Mouse (Mus musculus) frontal cortex, postnatal 10 days (tissue): ENCODE data around the gene Gm42715.
"Not testable (repeated sequence)": the region's sequence is repeated elsewhere in the genome, so short reads cannot be mapped to it uniquely, and the experiment has no call there.

Experiments
- DNase-seq, 2 experiments: peaks; one replicate each; pipeline ENCODE4 v3.0.0; 2022; ENCODE audit warnings: low spot score in 2 of 2, mixed read lengths in 1 of 2

Gm42715 gene

DNA sequence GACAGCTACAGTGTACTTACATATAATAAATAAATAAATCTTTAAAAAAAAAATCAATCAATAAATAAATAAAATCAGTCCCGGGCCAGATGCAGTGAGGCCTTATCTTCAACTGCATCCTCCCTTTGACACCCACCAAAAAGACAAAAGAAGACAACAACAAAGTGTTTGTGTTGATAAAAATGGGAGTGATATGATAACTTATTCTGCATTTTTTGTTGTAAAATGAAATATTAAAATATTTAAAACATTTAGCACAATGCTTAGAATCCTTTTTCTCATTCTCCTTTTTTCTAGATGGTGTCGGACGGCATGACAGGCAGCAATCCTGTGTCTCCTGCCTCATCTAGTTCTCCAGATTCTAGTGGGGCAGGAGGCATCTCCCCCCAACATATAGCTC lies at the start of gene Gm42715:
Gene Gm42715, plus strand, starts transcription at position 301 of the 400 bp plus-strand sequence.
- DNase-seq = no peak

DNA sequence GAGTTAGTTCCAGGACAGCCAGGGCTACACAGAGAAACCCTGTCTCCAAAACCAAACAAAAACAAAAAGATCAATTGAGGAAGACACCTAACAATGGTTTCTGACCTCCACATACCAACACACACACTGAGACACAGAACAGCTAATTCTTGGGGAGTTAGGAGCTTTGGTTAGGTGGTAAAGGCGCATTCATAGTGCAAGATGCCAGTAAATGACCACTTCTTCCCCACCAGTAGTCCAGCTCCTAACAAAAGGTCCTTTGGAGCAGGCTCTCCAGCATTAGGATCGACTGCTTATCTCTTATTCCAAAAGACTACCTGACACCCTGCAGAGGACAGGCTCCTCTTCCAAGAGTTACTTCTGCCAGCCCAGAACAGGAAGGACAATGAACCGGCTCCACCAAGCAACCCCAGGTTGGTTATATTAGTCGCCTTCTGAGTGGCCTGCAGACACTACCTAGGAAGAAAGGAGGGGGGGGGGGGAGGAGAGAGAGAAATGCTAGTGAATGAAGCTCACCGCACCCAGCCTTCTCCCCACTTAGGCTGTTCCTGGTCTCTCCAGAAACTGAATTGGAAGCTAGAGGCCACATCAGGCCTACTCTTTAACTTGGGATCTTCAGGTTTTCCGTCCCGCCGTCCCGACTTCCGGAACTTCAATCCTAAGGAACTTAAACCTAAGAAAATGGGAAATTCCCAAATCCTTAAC lies 49.2 kb upstream of the Gm42715 start:
- DNase-seq = no peak

- DNase-seq = peak; percentile 91 to 95
Measured at GRCm38 (mm10) chr7:127470743-127471645, 48.4 kb upstream of the Gm42715 start.

DNA sequence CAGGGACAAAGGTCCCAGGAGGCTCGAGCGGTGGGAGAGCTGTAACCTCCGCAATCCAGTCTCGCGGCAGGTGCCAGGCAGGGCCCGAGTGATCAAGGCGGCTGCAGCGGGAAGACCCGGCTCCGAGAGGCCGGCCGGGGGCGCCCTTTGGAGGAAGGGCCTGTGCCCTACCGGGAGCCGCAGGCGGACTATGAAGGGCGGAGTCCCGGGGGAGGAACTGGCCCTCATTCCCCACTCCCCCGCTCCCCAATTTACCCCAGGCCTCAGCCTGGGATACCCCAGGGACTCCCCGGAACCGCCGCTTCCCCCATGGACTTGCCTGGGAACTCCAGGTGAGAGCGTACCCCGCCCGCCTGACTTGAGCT lies 47.8 kb upstream of the Gm42715 start:
- peak in 1 of 2 experiments; percentile 57 for DNase-seq

DNA sequence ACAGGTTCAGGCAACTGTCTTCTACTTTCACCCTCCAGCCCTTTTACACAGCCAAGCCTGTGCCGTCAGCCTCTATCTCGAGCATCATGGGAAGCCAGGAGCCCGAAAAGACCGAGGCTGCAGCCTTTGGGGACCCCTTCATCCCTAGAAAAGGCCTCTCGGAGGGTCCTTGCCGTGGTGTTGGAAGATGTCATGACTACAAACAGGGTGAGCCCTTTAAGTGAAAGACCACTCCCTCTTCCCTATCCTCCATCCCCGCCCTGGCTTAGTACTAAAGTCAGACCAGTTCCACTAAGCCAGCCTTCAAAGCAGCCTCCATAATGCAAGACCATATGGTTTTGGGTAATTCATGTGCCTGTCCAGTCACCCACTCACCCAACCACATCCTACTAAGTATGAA lies 47.3 kb upstream of the Gm42715 start:
- no peak for DNase-seq

DNA sequence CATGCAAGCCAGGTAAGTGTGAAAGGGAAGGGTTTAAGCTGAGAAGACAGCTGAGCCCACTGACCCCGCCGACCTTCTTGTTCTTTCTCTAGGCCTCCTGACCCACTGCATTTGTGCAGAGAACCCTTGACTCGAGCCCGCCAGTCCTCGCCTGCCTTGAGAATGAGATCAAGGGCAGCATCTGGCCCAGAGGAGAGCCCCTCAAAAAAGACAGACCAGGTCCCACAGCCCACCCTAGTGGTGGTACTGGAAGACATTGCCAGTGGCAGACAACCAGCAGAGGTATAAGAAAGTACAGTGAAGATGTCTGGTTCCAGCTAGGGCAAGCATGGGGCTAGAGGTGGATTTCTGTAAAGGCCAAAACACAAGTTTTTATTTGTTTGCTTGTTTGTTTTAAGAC lies 45.7 kb upstream of the Gm42715 start:
- no peak for DNase-seq

- no peak for DNase-seq
Measured at GRCm38 (mm10) chr7:127474378-127475070, 44.9 kb upstream of the Gm42715 start.

- no peak for DNase-seq
Measured at GRCm38 (mm10) chr7:127475186-127475740, 44.1 kb upstream of the Gm42715 start.

- no peak for DNase-seq
Measured at GRCm38 (mm10) chr7:127476336-127476735, 43.0 kb upstream of the Gm42715 start.

DNA sequence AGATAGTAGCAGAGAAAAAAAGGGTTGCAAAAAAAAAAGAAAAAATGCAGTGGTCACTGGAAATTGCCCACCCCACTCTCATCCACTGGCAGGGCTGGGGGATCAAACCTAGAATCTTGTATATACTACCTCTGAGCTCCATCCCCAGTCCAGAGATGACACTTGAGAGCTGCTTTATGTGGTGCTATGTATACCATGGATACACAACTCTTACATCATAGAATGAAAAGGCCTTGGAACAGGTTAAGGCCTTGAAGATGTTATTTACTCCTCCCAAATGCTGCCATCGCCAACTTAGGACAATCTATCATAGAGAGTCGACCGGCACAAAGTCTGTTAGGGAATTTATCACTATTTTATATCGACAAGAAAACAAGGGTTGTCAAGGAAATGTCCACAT lies 42.5 kb upstream of the Gm42715 start:
- DNase-seq = no peak

DNA sequence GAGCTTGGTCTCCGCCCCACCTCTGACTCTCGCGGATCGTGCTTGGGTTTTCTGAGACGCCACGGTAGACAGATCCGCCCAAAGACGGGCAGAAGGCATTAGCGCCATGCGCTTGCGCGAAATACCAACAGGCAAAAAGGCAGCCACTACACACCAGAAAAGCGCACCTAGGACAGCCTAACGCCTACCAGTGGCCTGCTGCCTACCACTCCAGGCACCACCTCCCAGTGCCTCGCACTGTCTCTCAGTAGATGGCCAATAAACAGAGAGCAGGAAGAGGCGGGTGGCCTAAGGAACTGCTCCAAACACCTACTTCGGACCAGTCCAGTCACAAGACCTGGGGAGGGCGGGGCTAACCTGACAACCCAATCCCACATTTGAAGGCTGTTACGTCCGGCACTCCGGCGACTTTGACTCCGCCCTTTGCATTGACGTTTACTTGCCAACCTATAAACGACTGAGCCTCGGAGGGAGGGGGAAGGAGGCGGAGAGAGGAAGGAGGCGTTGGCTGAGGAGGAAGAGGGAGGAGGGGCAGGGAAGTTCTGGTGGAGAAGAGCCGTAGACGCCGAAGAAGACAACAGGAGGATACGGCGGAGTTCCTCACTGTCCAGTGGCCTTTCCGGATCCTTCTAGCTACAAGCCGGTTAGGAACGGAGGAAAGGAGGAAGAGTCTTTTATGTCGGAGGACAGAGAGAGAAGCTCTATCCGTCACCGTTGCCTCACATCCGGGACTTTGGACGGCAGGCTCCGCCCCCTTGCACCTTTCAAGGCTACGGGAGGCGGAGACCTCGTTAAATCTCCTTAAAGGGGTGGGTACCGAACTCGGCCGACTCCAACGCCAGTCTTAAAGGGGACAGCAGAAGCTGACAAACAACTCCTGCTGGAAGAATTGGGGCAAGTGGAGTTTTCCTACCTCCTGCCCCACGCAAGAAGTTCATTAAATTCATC lies 41.4 kb upstream of the Gm42715 start:
- DNase-seq = peak; percentile 98 to 100

GRCm38 (mm10) chr7:127478635-127479317 lies 40.6 kb upstream of the Gm42715 start, which contains the start of gene Fbrs:
Gene Fbrs (plus strand): TSS chr7:127479199.
- DNase-seq = peak; percentile 93 to 96

DNA sequence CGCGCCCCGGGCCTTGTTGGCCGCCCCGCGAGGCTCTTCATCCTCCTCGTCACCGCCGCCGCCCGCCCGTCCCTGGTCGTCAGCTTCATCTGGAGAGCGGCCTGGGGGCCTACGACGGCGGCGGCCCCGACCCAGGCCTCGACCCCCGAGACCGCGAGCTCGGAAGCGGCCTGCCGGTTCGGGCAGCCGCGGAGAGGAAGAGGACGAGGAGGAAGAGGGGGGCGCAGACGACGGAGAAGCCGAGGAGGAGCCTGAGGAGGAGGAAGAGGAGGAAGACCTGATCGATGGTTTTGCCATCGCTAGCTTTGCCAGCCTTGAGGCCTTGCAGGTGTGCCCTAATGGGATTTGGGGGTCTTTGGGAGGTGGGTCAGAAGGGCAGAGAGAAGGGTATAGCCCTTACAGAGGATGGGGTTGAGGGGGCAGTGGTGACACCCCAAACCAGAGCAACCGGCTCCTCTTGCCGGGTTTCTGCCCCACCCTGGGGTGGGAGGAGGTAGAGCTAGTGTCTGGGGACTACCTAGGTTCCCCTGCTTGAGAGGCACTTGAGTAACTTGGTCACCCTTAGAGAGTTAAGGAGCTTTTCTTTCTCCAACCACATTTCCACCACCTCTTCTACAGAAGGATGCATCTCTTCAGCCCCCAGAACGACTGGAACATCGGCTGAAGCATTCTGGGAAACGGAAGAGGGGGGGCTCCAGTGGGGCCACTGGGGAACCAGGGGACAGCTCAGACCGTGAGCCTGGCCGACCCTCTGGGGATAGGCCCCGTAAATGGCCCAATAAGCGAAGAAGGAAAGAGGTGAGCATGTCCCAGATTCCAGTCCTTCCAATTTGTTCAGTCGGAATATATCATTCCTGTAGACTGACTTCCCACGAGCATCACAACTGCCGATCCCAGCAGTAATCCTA lies 39.8 kb upstream of the Gm42715 start:
- DNase-seq = peak in 1 of 2 experiments; percentile 45

- no peak for DNase-seq
Measured at GRCm38 (mm10) chr7:127480321-127480720, 39.1 kb upstream of the Gm42715 start.

- DNase-seq = no peak
Measured at GRCm38 (mm10) chr7:127485416-127485815, 34.0 kb upstream of the Gm42715 start.

- not testable (repeated sequence) for DNase-seq
Measured at GRCm38 (mm10) chr7:127488364-127488763, 31.0 kb upstream of the Gm42715 start.

GRCm38 (mm10) chr7:127489982-127490381 lies 29.4 kb upstream of the Gm42715 start:
- DNase-seq = no peak

GRCm38 (mm10) chr7:127491846-127492245 lies 27.5 kb upstream of the Gm42715 start:
- DNase-seq = no peak

DNA sequence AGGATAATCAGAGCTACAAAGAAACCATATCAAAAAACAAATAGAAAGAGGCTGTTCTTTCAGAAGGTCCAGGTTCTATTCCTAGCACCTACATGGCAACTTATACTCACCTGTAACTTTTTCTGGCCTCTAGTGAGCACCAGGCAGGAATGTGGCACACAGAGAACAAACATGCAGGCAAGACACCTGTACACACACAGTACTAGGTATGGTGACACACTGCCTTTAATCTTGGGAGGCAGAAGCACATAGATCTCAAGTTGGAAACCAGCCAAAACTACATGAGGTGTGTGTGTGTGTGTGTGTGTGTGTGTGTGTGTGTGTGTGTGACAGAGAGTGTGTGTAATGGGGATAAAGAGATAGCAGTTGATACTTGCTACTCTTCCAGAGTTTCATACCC lies 24.7 kb upstream of the Gm42715 start:
- DNase-seq = no peak
